Mouse (Mus musculus): ENCODE measurements at regions not wholly inside any gene's neighbourhood (a gene's known extent, or its start where the extent isn't known, plus 50 kb on each side); places are given as distances from the start of the nearest gene placed in this dataset.

DNA sequence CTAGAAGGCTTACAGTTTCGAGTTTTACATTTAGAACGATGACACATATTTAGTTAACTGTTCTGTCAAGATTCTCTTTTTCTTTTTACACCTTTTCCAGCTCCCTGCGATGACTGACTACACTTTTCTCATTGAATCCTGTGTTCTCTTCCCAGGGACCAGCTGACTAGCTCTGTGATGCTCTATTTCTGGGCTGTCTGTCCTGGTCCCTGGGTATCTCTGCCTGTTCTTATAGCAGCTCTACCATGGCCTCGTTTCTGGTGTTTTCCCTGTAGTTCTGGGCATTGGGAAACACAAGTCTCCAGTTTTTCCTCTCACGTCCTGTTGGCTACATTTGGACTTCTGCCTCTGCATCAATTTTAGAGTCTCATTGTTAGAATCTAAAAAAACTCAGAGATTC is 106.5 kb upstream of the Fam19a5 start:
- TF ChIP-seq CTCF (IDR thresholded peaks at IDR 0.05; ENCODE audit: borderline replicate concordance, control insufficient read depth, extremely low read depth, insufficient read depth, low read length, poor library complexity) (no peak), POLR2A (IDR thresholded peaks at IDR 0.05; ENCODE audit: control insufficient read depth, extremely low read depth, insufficient read depth, low read length, poor library complexity) (no peak)

All from thymus, adult 2 months (tissue).